Mouse (Mus musculus) bone marrow macrophage, adult 2 months (primary cell): ENCODE measurements at regions not wholly inside any gene's neighbourhood (a gene's known extent, or its start where the extent isn't known, plus 50 kb on each side); places are given as distances from the start of the nearest gene placed in this dataset.
"Not testable (repeated sequence)": the region's sequence is repeated elsewhere in the genome, so short reads cannot be mapped to it uniquely, and the experiment has no call there.

ENCODE experiments used
- H3K27ac ChIP-seq: 2 replicates; pipeline ENCODE4 v1.5.1; 2012; ENCODE audit warnings: low read depth, low read length; ENCODE audit not compliant: insufficient read depth
- H3K4me1 ChIP-seq: 2 replicates; pipeline ENCODE4 v1.6.1; 2012; ENCODE audit warnings: low read length; ENCODE audit not compliant: control insufficient read depth, insufficient read depth
- H3K4me3 ChIP-seq: 2 replicates; pipeline ENCODE4 v1.5.1; 2012; ENCODE audit warnings: mild to moderate bottlenecking, low read length, moderate library complexity; ENCODE audit not compliant: insufficient read depth
- CTCF ChIP-seq: IDR thresholded peaks from 2 replicates; pipeline ENCODE4 v1.5.1; 2012; ENCODE audit warnings: low read depth, mild to moderate bottlenecking, low read length, moderate library complexity
- POLR2A ChIP-seq: IDR thresholded peaks from 2 replicates; pipeline ENCODE4 v1.6.1; 2012; ENCODE audit warnings: mild to moderate bottlenecking, low read depth, low read length, borderline replicate concordance

GRCm38 (mm10) chr9:94155581-94155980 lies 382.3 kb downstream of the 1190002N15Rik start:
- TF ChIP-seq CTCF (no peak), POLR2A (no peak)
- Histone ChIP-seq H3K4me1 (no peaks in the 10 kb centered on the region), H3K4me3 (no peak overlapping the region), H3K27ac (no peak overlapping the region)

GRCm38 (mm10) chr9:94148474-94148873 lies 389.4 kb downstream of the 1190002N15Rik start:
- Histone ChIP-seq H3K4me3 (no peak overlapping the region), H3K4me1 (no peaks in the 10 kb centered on the region), H3K27ac (no peak overlapping the region)
- TF ChIP-seq POLR2A (no peak), CTCF (no peak)

- Histone ChIP-seq H3K4me3 (no peak overlapping the region), H3K27ac (no peak overlapping the region), H3K4me1 (no peaks in the 10 kb centered on the region)
- TF ChIP-seq POLR2A (no peak), CTCF (no peak)
These were observed 391.1 kb downstream of the 1190002N15Rik start for GRCm38 (mm10) chr9:94146787-94147186.

- H3K4me3 ChIP-seq = no peak overlapping the region
- H3K4me1 ChIP-seq = no peaks in the 10 kb centered on the region
- H3K27ac ChIP-seq = no peak overlapping the region
- TF ChIP-seq POLR2A (no peak), CTCF (no peak)
These were observed 401.4 kb downstream of the 1190002N15Rik start for GRCm38 (mm10) chr9:94136444-94136843.

GRCm38 (mm10) chr9:94133682-94134081 lies 404.2 kb downstream of the 1190002N15Rik start:
- TF ChIP-seq POLR2A (no peak), CTCF (no peak)
- H3K27ac ChIP-seq = no peak overlapping the region
- no peak overlapping the region for H3K4me3 ChIP-seq
- H3K4me1 ChIP-seq = no peaks in the 10 kb centered on the region

DNA sequence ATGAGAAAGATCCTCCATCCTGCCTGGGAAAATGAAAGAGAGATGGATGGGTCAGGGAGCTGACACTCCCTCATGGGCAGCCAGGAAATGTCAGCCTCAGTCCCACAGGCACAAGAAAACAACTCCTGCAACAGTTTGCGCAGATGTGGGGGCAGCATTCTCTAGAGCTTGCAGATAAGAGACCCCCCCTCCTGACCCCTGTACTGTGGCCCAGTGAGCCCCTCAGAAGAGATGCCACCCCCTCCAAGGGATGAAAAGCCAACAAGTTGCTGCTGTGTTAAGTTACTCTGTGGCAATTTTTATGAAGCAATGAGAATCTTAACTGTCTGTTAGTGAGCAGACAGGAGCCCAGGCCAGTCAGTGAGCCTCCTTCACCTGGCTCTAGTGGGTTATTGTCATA lies 406.5 kb downstream of the 1190002N15Rik start:
- H3K4me3 ChIP-seq = no peak overlapping the region
- H3K27ac ChIP-seq = no peak overlapping the region
- H3K4me1 ChIP-seq = no peaks in the 10 kb centered on the region
- TF ChIP-seq CTCF (no peak), POLR2A (no peak)

GRCm38 (mm10) chr9:94116961-94117360 lies 420.9 kb downstream of the 1190002N15Rik start:
- Histone ChIP-seq H3K27ac (no peak overlapping the region), H3K4me1 (no peaks in the 10 kb centered on the region), H3K4me3 (no peak overlapping the region)
- TF ChIP-seq POLR2A (no peak), CTCF (no peak)

DNA sequence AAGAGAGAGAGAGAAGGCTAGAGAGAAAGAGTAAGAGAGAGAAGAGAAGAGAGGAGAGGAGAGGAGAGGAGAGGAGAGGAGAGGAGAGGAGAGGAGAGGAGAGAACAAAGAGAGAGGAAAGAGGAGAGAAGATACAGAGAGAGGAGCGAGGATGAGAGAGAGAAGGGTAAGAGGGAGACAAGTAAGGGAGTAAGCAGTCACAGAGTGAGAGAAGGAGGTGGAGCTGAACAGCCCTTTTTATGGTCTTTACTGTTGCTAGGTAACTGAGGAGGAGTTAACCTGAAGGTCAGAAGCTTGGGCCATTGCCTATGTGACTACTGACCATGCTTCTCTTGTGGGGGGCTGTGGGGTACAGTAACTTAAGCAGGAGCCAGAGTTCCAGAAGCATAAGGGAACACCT lies 430.2 kb downstream of the 1190002N15Rik start:
- H3K4me3 ChIP-seq, H3K4me1 ChIP-seq, H3K27ac ChIP-seq: not testable (repeated sequence)

DNA sequence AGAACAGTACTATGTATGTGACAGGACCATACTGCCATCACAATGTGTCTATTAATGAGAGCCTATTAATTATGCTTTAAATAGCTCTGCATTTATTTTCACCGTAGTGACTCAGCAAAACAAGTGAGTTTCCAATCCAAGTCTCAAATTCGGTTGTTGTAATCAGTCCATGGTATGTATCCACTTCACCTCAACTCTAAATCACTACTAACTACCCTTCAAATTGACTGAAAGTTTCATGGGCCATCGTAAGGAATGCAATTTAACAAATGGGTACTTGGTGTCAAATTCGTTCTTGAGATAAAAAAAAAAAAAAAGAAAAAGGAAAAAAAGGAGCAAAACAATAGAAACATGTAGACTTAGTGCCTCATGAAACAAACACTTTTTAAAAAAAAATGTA lies 433.2 kb downstream of the 1190002N15Rik start:
- TF ChIP-seq CTCF (no peak), POLR2A (no peak)
- H3K4me3 ChIP-seq = no peak overlapping the region
- no peak overlapping the region for H3K27ac ChIP-seq
- H3K4me1 ChIP-seq = no peaks in the 10 kb centered on the region

GRCm38 (mm10) chr9:94101958-94102357 lies 435.9 kb downstream of the 1190002N15Rik start:
- Histone ChIP-seq H3K27ac (no peak overlapping the region), H3K4me3 (no peak overlapping the region), H3K4me1 (no peaks in the 10 kb centered on the region)
- TF ChIP-seq POLR2A (no peak), CTCF (no peak)

DNA sequence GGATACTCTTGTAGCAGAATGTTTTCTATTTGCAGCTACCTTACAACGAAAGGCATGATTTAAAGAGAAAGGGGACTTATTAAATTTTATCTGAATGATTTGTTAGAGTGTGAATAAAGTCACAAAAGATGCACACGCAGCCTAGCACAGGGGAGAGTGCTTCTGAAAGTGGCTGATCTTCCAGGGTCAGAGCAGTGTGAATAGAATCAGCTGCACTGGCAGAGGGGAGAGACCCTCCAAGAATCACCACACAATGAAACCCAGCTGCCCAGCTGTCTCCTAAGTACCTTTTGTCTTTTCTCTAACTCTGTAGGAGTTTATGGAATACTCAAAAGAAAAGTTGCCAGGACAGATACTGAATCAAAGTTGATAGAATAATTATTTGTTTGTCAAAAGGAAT lies 443.1 kb downstream of the 1190002N15Rik start:
- H3K27ac ChIP-seq = no peak overlapping the region
- TF ChIP-seq CTCF = no peak
- no peak for TF ChIP-seq POLR2A
- no peaks in the 10 kb centered on the region for H3K4me1 ChIP-seq
- no peak overlapping the region for H3K4me3 ChIP-seq
